Mouse (Mus musculus) adrenal gland, postnatal 14 days (tissue): ENCODE results near the gene Esrp2. TPM values are rescaled to one million over a fixed set of nuclear protein-coding genes. Genes with fewer than 3 reads are reported as not detected.

Source experiments
- DNase-seq: peaks from one replicate; pipeline ENCODE4 v3.0.0; 2021; ENCODE audit warnings: mixed read lengths
- total RNA-seq: library from RNA; stranded (reverse); gene quantifications from 2 replicates; pipeline ENCODE4 v1.2.3, GENCODE M21; 2021

Esrp2 gene
- total RNA-seq, 1 experiment from 2014 or later, result 8.8 TPM

DNA sequence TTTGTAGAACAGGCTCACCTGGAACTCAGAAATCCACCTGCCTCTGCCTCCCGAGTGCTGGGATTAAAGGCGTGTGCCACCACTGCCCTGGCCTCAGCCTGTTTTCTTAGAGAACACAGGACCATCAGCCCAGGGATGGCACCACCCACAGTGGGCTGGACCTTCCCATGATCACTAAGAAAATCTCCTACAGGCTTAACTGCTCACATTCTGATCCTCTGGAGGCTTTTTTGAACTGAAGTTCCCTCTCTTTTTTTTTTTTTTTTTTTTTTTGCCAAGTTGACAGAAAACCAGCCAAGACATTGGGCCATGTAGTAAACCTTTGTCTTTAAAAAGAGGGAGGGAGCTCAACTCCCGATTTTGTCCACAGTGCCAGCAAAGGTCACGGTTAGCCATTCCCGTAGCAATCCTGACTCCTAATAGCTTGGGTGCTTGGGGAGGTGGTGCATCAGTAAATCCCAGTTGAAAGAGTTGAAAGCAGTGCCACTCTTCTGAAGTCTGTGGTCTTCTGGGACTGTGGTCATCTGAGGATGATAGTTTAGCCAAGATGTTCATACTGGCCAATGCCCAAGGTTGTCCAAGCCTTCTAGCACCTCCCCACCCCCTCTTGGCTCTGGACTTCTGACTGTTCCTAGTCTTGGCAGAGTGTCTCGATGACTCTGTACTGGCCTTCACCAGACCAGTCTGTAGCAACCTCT, 11.2 kb upstream of the Esrp2 start:
- DNase-seq, result peak; percentile 91

DNA sequence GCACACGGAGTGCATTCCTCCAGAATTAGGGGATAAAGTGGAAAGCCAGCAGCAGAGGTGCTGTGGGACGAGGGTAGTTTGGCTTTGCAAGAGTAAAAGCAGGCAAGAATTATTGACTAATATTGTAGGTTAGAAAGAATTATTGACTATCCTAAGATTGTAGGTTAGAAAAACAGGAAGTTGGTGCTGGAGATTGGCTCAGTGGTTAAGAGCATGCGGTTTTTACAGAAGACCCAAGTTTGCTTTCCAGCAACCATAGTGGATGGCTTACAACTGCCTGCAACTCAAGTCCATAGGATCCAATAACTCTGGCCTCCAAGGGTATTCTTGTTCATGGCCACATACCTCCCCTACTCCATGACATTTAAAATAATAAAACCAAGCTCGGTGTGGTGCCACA, 9.2 kb upstream of the Esrp2 start:
- DNase-seq, result no peak

DNA sequence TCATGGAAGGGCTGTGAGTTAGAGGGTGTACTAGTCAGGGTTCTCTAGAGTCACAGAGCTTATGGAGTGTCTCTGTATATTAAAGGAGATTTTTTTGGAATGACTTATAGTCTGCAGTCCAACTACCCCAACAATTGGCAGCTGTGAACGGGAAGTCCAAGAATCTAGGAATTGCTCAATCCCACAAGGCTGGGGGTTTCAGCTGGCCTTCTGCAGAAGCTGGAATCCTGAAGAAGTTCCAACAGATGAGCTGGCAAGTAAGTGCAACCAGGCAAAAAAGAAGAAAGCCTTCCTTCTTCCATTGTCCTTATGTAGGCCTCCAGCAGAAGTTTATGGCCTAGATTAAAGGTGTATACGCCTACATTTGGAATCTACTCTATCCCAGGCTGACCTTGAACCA, 8.6 kb upstream of the Esrp2 start:
- peak; percentile 47 for DNase-seq

DNA sequence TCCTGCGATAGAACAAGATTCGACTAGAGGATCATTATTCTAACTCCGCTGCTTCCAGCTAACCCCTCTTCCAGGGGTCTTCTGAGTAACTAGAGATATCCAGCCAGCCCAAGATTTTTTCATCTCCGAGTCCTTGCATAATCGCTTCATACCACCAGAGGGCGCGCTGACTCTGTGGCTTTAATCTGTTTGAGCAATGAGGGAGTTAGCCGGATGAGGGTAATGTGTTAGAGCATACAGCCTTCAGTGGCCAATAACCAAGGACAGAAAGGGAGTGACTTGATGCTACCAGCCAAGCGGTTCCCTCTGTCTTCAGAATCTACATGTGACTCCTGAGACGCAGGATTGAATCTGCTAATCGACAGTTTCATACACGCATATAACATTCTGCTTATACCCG, 4.0 kb upstream of the Esrp2 start:
- peak; percentile 91 for DNase-seq

DNA sequence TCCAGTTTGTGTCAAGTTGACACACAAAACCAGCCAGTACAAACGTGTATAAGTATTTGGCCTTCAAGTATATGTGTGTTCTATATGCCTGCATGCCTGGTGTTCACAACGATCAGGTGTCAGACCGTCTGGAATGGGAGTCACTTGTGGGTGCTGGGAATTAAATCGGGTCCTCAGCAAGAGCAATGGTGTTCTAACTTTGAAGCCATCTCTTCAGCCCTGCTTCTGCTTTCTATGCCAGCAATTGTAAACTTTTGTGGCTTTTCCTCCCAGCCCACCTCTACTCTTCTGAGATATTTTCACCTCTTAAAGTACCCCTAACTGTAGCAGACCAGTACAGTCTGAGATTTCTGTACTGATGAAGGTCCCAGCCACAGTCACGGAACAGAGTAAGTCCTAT, 3.4 kb upstream of the Esrp2 start:
- DNase-seq, result no peak

DNA sequence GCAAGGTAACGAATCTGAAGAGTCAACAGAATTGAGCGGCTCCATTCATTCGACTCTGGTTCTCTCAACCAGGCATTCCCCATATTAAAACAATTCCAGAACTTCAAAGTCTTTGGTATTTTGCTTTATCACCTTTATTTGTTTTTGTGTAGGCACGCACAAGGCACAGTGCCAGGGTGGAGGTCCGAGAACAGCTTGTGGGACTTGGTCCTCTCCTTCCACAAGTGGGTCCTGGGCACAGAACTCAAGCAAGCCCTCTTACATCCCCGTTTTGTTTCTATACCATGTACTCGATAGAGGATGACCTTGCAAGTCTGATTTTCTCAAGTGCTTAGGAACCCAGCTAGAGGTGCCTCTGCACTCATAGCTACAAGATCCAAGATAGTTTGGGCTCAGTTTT, 1.8 kb upstream of the Esrp2 start:
- DNase-seq, result no peak

DNA sequence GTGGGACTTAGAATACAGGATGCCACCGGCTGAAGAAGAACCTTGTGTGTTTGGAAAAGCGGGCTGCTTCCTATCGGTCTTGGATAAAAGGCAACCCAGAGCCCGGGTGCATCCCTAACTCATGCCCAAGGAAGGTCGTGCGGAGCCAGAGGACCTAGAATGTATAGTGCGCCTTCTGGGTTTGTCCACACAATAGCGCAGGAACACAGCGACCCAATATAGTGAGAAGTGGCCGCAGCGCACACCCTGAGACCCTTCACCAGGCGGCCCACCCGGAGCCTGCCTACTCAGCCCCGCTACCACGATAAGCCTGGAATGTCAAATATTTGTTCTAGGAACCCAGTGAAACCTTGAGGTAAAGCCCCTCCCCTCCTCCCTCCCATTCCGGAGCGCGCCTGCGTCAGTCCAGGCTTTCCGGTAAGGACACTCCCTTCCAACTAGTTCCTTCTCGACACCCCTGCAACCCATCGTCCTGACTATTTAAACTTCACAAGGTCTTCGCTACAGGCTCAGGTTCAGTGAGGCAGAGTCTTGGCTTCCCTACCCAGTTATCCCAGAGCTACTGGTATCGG, 1.2 kb upstream of the Esrp2 start:
- peak; percentile 84 for DNase-seq

DNA sequence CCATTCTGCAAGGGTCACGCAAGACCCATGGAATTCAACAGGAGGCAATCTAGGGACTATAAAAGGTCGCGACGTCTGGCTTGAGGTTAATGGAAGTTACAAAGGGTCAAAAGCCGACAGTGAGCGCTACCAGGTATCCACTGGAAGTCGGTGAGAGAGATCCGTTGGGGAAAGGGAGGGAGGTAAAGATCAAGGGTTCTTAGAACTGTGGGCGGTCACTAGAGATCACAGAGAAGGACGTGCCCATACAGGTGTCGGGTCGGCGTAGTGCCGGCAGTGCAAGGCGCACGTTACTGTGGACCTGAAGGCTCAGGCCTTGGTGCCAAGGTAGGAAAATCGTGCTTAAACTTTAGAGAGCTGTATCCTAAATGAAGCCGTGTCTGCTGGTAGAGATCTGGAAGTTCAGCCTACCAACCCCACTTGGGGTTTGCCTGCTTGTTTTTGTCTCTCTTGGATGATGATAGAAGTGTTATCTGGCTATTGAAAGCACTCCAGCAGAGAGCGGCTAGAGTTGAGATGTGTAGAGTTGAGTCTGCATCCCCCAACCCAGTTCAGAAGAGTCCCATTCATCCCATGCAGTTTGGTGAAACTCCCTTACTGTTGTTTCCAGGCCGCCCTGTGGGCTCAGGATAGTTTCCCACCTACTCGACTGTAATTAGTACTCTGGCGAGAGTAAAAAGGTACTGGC, 588 bp upstream of the Esrp2 start:
- DNase-seq, result peak; percentile 20

DNA sequence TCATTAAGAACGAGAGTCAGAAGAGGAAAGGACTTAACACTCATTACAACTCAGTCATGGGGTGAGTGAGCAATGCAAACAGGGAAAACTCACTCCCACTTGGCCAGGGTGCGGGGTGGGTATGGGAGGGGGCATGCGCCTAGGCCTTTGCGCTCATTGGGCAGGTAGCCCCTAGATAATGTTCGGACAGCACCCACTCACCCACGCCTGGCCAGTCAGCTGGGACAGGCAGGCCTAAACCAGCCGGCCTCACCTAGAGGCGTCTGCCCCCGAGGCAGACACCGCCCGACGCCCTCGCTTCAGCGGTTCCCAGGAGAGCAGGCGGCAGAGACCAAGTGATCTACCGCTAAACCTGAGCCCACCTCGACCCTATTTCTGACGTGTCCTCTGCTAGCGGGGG, 1.1 kb downstream of the Esrp2 start:
- peak; percentile 32 for DNase-seq

DNA sequence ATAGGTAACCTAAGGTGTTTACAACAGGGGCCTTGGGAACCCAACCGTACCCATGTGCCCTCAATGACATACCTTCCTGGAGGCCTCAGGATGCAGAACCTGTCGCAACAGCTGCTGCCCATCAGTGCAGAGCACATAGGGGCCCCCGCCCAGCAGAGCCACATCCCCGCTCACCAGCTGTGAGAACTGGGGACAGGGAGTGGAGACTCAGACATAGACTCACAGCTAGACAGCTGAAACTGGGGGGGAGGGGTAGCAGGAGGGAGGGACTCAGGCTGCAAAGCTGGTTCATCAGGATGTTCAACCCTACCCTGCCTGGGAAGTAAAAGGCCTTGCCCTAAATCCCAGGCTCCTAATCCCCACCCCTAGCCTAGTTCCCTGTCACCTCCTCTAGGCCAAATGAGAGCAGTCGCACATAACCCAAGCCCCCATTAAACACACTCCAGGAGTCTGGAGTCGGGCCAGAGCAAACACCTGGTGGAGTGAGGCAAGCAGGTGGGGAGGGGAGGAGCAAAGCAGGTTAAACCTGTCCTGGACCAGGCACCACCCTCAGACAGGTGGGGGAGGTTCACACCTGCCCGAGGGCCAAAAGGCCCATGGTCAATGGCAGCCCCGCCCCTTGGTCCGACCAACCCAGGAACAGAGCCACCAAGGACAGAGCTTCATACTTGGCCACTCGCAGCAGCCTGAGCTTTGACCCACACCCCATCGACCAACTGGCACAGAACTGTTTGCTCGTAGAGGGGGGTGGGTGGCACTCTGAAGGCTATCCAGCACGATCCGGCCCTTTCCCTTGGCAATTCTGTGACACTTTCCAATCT, 1.8 kb downstream of the Esrp2 start:
- peak; percentile 43 for DNase-seq

DNA sequence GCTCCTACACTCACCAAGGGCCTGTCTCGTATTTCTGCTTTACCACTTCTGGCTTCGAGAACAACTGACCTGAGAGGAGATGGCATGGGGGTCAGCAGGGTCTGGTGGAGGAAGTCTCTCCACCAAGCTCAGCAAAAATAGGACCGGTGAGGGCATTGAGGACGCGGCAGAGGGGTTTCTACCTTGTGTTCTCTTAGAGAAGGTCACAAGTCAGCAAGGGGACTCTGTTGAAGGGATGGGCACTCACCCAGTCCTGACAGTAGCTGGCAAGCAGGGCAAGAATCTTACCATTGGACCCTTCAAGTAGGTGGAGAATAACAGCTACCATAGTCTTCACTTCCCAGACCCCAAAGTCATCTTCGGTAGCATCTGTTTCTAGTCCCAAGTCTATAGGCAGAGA, 2.8 kb downstream of the Esrp2 start:
- DNase-seq, result no peak

DNA sequence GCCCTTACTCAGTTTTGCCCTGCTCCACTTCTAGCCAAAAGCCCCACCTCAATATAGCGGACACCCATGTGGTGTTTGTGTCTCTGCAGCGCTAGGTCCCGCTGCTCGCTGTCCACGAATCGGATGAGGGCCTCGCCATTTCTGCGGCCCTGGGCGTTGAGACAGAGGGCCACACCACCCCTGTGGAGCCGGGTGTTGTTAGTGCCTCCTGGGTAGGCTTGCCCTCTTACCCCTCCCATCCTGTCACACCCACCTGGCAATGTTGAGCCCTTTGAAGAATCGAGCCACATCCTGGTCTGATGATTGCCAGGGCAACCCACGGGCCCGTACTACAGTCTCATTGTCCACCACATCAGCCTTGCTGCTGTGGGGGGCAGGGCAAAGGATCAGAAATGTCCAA, 3.2 kb downstream of the Esrp2 start:
- DNase-seq, result peak; percentile 26

DNA sequence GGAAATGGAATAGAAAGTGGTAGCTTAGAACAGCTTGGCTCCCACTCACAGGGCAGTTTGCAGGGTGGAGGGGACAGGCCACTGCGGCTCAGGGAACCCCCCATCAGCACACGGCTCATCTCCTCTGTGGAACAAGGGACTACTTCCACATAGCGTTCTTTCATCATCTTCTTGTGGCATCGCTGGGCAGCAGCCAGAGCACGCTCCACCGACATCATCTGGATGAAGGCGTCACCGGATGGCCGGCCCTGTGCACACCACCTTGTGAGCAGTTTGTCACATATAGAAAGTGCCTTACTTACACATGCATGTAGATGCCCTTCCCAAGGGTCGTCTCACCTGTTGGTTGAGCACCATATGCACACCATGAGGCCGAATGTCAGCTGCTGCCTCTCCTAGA, 4.4 kb downstream of the Esrp2 start:
- no peak for DNase-seq

DNA sequence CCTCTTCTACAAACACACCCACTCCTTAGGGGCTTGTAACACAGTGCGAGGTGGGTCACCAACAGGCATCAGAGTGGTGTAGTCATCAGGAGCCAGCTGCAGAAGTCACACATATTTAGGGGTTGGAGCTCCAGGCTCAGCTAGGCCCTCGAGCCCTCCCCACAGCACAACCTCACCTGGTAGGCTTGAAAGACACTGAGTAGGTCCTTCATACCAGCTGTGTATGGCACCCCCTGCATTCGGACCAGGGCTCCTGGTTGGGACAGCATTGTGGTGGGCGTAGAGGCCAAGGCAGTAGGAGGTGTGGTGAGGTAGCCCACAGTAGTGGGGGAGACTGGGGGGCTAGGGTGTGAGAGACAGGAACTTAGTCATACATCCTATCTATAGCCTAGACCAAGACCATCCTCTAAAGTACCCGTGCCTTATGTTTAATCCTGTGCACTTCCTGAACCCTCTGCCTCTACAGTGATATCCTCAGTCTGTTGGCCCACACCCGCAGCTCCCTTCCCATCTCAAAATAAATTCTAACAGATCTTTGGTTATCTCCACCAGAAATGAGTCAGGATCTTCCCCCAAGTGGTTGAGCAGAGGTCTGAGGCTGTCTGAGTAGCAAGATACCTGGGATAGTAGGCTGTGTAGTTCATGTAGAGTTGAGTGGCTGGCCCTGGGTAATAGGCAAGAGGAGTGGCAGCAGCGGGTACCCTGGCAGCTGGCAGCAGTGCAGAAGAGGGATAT, 5.1 kb downstream of the Esrp2 start:
- DNase-seq, result no peak

DNA sequence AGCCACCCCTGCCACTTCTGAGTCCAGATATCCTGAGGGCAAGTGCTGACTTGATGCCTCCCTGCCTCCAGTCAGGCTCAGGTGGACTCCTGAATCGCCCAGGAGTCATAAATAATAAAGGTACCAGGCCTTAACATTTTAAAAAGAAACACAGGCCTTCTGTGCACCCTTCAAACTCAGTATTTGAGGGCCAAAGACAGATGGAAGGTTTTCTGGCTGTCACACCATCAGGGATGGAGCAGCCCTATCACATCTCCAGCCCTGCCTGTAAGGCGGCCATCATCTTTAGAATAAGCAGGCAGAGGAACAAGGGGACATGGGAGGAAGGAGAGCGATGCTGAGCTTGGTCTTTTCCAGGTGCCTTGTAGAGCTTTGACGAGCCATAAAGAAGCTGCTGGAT, 5.8 kb downstream of the Esrp2 start:
- no peak for DNase-seq

DNA sequence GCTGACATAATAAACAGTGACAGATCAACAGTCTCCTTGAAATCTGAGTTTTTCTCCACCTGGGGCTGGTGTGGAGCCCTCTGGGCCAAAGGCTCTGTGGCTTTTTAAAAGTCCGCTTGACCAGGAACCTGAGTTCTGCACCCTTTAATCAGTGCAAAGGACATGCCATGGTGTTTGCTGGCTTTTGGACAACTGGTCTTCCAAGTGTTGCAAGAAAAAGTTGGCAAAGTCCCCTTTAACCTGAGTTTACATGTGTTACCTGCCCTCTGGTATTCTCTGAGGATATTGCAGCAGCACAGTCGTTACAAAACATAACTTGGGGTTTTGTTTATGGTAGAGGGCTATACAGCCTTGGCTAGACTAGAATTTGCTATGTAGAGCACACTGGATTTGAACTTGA, 6.3 kb downstream of the Esrp2 start:
- no peak for DNase-seq

DNA sequence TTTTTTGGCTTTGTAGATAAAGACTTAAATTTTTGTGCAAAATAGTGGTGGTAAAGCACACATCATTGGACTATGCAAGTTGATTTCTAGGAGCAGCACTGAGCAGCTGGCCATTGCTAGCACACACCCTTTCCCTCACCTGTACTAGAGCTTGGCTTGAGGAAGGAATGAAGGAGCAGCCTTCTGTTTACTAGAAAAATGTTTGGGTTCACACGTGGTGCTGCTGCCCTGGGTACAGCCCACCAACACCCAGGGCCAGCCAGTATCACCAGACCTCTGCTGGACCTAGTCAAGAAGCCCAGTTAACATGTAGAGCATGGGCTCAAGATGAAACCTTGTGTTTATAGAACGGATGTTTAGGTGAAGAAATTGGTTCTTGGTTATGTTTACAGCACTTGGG, 6.8 kb downstream of the Esrp2 start:
- no peak for DNase-seq

DNA sequence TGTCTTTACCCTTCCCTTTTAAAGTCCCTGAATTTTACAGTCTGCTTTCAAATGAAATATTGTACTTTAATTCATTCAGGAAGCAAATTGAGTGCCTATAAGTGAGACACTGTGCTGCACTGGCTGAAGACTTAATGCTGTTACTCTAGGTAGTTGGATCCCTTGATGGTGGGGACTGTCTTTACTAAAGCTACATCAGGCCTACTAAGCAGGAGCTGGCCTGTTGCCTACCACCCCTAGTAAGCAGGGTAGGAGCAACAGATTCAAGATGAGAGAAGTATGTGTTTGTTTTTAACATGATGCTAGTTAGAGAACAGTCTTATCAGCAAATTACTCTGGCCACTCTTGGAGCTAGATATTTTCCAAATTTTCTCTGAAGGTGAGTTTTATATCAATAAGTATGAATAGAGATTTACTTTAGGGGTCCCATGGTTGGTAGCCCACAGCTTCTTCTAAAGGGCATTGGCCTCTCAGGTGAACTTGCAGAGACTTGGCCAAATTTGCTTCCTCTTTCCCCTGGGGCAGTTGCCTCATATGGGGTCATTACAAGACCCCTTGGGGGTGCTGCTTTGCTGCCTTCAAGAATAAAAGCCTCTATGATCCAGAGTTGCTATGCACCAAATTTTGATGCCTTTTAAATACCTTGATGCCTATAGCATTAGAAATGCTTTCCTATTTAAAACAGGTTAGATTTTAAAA, 7.4 kb downstream of the Esrp2 start:
- no peak for DNase-seq

DNA sequence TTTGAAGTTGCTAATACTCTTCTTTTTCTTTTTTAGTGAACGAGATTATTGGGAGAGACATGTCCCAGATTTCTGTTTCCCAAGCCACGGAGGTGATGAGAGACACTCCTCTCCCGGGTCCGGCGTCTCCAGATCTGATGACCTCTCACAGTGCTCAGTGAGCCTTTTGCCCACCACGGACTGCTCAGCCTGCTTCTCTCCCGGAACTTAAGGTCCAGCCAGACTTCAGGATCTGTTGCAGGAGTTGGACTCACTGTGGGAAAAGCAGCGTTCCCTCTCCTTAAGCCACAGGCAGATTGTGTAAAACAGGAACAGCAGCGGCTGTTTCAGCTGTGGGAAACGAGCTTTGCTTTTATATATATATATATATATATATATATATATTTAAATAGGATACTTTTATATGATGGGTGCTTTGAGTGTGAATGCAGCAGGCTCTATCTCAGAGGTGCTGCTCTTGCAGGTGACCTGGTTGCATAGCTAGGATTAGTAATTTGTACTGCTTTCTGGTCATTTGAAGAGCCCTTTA, 8.8 kb downstream of the Esrp2 start:
- no peak for DNase-seq

DNA sequence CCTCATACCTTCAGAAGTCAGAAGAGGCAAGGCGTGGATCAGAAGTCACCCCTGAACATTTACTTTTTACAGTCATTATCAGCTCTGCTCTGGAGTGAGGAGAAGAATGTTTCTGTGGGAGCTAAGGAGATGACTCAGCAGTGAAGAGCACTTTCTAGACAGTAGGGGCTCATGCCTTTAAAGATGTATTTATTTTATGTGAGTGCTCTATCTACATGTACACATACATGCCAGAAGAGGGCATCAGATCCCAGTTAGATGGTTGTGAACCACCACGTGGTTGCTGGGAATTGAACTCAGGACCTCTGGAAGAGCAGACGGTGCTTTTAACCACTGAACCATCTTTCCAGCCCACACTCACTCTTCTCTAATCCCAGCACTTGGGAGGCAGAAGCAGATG, 9.7 kb downstream of the Esrp2 start:
- no peak for DNase-seq

DNA sequence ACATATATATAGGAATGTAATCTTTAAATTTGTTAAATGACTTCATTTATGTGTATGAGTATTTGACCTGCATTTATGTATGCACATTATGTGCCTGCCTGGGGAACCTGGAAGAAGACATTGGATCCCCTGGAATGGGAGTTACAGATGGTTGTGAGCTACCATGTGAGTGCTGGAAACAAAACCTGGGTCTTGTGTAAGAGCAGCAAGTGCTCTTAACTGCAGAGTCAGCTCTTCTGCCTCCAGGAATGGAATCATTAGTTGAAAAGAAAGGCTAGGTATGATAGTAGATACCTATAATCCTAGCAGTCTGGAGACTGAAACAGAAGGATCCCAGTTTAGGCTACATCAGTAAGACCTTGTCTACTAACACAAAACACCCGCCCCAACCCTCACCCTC, 10.7 kb downstream of the Esrp2 start:
- DNase-seq, result no peak
